Mouse (Mus musculus): ENCODE data around the gene Birc5.
A peak's percentile ranks its signal among the peaks of the same experiment; 100 is the strongest.
"Not testable (repeated sequence)": the region's sequence is repeated elsewhere in the genome, so short reads cannot be mapped to it uniquely, and the experiment has no call there.

Birc5 gene

GRCm38 (mm10) chr11:117848985-117849671, at the start of gene Birc5:
Birc5 (plus strand) TSS chr11:117849251.
- peak; percentile 95 for DNase-seq

DNA sequence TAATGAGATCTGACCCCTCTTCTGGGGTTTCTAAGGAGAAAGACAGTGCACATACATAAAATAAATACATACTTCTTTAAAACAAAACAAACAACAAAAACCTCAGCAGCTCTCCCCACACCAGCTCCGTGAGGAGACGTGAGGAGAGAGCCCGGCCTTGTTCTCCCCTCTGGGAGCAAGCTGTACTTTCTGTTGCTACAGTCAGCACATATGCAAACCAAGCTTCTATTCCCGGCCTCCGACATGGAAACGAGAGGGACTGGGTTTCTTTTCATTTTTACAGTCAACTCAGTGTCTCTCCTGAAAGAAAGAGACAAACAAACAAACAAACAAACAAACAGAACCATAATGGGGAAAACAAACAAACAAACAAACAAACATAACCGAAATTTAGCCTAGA, 49.0 kb upstream of the Birc5 start:
- DNase-seq = no peak

GRCm38 (mm10) chr11:117801650-117802049, 47.4 kb upstream of the Birc5 start:
- DNase-seq = no peak

GRCm38 (mm10) chr11:117803166-117803688, 45.8 kb upstream of the Birc5 start:
- DNase-seq = no peak

DNA sequence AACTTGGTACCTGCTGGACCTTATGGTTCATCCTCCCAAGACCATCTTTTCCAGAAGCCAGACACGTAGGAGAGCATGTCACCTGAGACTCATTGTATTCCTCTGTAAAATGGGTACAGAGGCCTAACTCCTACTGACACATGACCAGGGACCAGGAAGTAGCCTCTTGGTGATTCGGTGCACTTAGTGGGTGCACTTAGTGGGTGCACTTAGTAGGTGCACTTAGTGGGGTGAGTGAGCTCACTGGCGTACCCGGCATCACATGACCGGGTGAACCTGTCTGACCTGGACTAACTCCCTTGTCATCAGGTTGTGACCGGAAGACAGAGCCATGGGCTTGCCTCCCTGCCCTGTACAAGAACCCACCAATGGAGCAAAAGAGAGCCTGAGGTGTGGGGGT, 42.3 kb upstream of the Birc5 start:
- DNase-seq = no peak

DNA sequence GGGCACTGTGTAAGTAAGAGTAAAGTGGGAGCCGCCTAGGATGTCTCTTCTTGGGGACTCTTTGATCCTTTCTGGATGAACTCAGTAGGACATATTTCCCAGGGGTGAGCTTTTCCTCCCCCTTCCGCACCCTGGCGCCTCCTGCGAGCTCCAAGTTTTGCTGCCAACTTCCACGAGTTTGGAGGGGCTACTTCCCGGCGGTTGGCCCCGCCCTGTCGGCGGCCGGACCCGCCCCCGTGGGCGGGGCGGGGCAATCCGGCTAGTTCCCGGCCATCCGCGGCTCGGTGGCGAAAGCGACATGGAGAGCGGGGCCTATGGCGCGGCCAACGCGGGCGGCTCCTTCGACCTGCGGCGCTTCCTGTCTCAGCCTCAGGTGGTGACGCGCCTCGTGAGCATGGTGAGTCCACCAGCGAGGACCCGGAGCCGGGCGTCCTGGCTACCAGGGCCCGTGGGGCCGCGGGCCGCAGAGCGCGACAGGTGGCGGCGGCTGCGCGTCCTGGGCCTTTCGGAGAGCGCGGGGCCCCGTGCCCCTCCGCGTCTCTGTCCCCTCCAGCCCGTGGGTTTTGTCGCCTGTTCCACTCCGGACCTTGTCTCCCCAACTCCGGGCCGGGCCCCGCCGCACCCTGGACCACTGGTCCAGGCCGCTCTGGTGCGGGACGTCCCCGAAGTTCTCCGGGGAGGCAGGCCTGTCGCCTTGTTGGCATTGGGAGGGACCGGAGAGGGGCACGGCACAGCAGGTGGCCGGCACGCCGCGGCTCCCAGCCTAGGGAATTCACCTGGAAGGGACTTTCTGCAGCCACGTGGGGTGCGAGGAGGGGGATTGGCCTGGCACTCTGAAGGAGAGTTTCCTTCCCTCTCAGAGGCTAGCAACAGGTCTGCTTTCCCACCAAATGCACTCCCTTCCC, 39.4 kb upstream of the Birc5 start, which contains the start of the genes Gm20708 and Syngr2:
Gene Gm20708, plus strand, starts transcription at position 262 of the 905 bp plus-strand sequence.
Gene Syngr2, plus strand, starts transcription at position 262 of the 905 bp plus-strand sequence.
- DNase-seq = peak; percentile 19

DNA sequence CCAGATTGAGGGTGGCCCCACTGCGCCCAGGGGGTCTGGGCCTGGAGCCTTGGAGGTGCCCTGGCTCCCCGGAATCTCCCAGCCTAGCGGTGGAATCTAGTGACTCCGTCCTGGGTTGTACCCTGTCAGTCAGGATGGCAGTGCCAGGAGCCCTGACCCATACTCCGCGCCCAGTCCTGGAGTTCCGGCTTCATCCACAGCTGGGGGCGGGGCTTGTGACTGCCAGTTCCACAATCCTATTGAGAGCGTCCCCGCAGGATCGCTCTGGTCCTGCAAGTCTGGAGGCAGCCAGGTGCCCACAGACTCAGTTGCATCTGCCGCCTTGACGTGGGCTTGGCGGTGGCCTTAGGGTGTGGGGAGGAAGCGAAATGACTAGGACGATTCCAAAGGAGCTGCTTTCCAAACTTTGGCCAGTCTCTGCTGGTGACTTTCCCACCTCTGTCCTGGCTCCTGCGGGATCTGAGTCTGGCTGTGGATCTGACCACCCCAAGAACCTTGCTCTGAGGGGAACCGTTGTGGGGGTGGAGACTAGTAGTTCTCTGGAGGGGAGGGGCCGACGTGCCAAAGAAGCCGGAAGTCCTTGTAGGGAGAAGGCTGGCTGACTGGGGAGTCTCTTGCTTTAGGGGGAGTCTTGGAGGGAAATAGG, 38.5 kb upstream of the Birc5 start:
- no peak for DNase-seq

DNA sequence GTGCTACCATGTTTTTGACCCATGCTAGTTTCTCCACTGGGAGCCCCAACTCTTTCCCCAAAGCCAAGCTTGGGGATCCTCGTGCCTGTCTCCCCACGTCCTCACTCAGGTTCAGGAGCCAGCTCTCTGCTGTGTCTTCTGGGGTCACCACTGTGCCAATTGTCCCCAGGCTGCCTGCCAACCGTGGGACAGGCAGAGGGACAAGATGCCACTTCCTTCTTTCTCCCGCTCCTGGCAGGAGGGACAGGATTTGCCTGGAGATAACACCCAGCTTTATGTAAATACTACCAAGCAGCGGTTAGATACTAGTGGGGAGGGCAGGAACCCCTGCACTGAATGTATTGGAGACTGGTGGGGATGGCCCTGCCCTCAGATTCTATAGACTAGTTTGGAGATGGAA, 35.2 kb upstream of the Birc5 start:
- DNase-seq = no peak

- no peak for DNase-seq
Observed at GRCm38 (mm10) chr11:117814704-117815366, 34.2 kb upstream of the Birc5 start.

DNA sequence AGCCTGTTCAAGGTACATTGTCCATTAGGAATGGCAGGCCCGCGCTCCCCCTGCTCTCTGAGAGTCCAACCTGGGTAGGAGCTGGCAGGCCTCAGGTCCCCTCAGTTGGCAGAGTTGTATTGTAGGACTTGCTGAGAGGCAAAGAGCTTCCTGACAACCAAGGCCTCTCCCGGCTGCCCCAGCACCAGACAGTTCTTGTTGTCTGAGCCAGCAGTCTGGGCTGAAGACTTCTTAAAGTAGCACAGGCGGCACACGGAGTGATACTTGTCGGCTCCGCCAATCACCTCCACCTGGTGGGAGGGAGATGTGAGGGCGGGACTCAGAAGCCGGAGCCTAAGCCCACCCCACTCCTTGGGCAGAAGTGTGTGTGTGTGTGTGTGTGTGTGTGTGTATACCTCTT, 33.2 kb upstream of the Birc5 start:
- not testable (repeated sequence) for DNase-seq

GRCm38 (mm10) chr11:117816389-117816996, 32.6 kb upstream of the Birc5 start:
- DNase-seq = no peak

DNA sequence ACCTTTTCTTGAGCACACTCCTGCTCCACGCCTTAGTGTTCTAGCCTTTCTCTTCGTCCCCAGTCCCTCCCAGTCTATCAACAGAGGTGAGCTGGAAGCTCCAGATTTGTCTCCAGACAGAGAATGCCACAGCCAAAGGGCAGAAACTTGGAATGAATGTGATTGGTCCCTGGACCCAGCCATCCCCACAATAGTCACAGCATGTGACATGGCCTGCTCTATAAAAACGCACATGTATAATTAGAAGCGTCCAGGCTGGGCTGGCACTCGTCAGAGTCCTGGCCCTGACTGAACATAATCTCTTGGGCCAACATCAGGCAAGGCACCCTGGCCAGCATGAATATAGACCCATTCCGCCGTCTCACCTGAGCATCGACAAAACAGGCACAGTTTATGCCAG, 30.0 kb upstream of the Birc5 start:
- no peak for DNase-seq

- DNase-seq = no peak
Observed at GRCm38 (mm10) chr11:117820173-117820572, 28.9 kb upstream of the Birc5 start.

GRCm38 (mm10) chr11:117821868-117822267, 27.2 kb upstream of the Birc5 start:
- no peak for DNase-seq

- DNase-seq = no peak
Observed at GRCm38 (mm10) chr11:117822728-117823241, 26.3 kb upstream of the Birc5 start.

DNA sequence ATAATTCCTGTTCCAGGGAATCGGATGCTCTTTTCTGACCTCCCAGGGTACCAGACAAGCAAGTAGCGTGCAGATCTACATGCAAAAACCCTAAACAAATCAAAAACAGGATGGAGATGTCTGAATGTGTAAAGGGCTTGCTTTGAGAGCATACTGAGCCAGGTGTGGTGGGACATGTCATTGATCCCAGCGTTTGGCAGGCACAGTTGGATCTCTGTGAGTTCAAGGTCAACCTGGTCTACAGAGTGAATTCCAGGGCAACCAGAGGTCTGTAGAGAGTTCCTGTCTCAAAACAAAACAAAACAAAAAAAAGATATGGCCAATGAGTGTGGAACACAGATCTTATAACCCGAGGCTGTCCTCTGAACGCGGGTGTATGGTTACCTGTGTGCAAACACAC, 25.6 kb upstream of the Birc5 start:
- DNase-seq = no peak

- peak; percentile 74 for DNase-seq
Observed at GRCm38 (mm10) chr11:117824060-117824969, 24.7 kb upstream of the Birc5 start.

GRCm38 (mm10) chr11:117825333-117826101, 23.5 kb upstream of the Birc5 start, which contains the start of the genes Afmid and Tk1:
Afmid (plus strand) TSS chr11:117825924.
Tk1 (minus strand) TSS chr11:117826092.
- no peak for DNase-seq

DNA sequence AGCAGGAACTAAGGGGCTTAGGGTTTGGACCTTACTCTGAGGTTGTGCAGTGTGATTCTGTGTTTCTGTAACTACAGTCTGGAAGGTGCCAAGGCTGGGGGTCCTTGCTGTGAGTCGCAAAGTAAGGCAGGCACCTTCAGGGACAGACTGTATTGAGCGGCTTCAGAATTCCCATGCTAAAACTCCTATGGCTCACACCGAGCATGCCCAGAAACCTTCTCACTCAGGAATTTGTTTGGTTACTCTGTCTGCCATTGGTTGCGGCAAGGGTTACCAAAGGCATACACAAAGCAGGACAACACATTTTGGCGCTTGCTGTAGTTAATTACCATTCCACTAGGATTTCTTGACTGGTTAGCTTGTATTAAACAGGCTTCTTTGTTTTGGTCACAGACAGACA, 22.9 kb upstream of the Birc5 start:
- DNase-seq = no peak

GRCm38 (mm10) chr11:117826916-117827315, 22.1 kb upstream of the Birc5 start:
- no peak for DNase-seq

Data from cerebellum, adult 8-10 months (tissue).